Mouse (Mus musculus) common myeloid progenitor, adult 5-6 weeks (primary cell): ENCODE results near the gene Zbed3. TPM values are rescaled to one million over a fixed set of nuclear protein-coding genes. Genes with fewer than 3 reads are reported as not detected.

ENCODE experiments used
- total RNA-seq: library from RNA; stranded (forward); fragments of 200-1000, 187-1606 nt; gene quantifications from 2 replicates; pipeline ENCODE4 v1.2.3, GENCODE M21; 2017

Zbed3 gene
- total RNA-seq, 1 experiment from 2014 or later = 12.6 TPM

Other genes with a start within 250 kb of the Zbed3 start
- 0.73 and 0.87 TPM in 2 replicates for gene Pde8b, start 73.3 kb upstream of the Zbed3 start, total RNA-seq
- gene Aggf1, start 51.7 kb downstream of the Zbed3 start, total RNA-seq = 56.7 and 63.6 TPM in 2 replicates
- not detected in 2 replicates for gene Crhbp, start 121.3 kb downstream of the Zbed3 start, total RNA-seq
- gene S100z, start 155.1 kb downstream of the Zbed3 start, total RNA-seq = not detected in 2 replicates
- gene F2rl1, start 201.6 kb downstream of the Zbed3 start, total RNA-seq = 0.10 and 0.78 TPM in 2 replicates